Mouse (Mus musculus): ENCODE results near the gene Med28. TPM values are rescaled to one million over a fixed set of nuclear protein-coding genes. Genes with fewer than 3 reads are reported as not detected.

Gene Med28
- 220 and 221 TPM in 2 replicates for polyA plus RNA-seq (2015; fragmentation: Nextera tagmentation; extraction: Ambion mirVana)

- Histone ChIP-seq H3K27me3 (replicated peaks) (no peaks in the 10 kb centered on the region), H3K4me1 (peaks cover 18% of the 10 kb centered on the region; the same call in 1 of the 2 replicates), H3K9me3 (no peaks in the 10 kb centered on the region), H3K27ac (peak within 1 kb of the TSS; percentile 44; the same call in 1 of the 2 replicates), H3K36me3 (peaks cover 13% of the 10 kb centered on the region), H3K4me2 (peak within 1 kb of the TSS; percentile 74), H3K9ac (peak within 1 kb of the TSS; percentile 98), H3K4me3 (replicated peaks) (peak within 1 kb of the TSS; percentile 99)
- peak; percentile 96 for ATAC-seq (ENCODE audit: insufficient read depth, low FRiP score, low read depth)
- 2% methylated on average over 56 of the region's 56 CpGs for WGBS
Measured at GRCm38 (mm10) chr5:45519960-45520808, at the start of gene Med28. Gene Med28, plus strand, starts transcription at chr5:45520229.

- no peaks in the 10 kb centered on the region for H3K27me3 ChIP-seq (replicated peaks)
- H3K36me3 ChIP-seq = no peaks in the 10 kb centered on the region
- ATAC-seq (ENCODE audit: insufficient read depth, low FRiP score, low read depth) = no peak
- H3K4me2 ChIP-seq = no peak overlapping the region
- 35% methylated on average over 7 of the region's 7 CpGs for WGBS
- no peak overlapping the region for H3K27ac ChIP-seq
- no peaks in the 10 kb centered on the region for H3K9me3 ChIP-seq
- H3K4me3 ChIP-seq (replicated peaks) = no peak overlapping the region
- H3K9ac ChIP-seq = no peak overlapping the region
- H3K4me1 ChIP-seq = no peaks in the 10 kb centered on the region; the same call in 1 of the 2 replicates
Measured at GRCm38 (mm10) chr5:45472880-45473450, 47.1 kb upstream of the Med28 start.

- no peak for ATAC-seq (ENCODE audit: insufficient read depth, low FRiP score, low read depth)
- H3K4me1 ChIP-seq = no peaks in the 10 kb centered on the region; the same call in 1 of the 2 replicates
Measured at GRCm38 (mm10) chr5:45473521-45473920, 46.5 kb upstream of the Med28 start.

GRCm38 (mm10) chr5:45474215-45474614, 45.8 kb upstream of the Med28 start:
- Histone ChIP-seq H3K4me3 (replicated peaks) (no peak overlapping the region), H3K9me3 (no peaks in the 10 kb centered on the region), H3K27ac (no peak overlapping the region), H3K4me1 (no peaks in the 10 kb centered on the region; the same call in 1 of the 2 replicates), H3K4me2 (no peak overlapping the region), H3K9ac (no peak overlapping the region), H3K36me3 (no peaks in the 10 kb centered on the region), H3K27me3 (replicated peaks) (no peaks in the 10 kb centered on the region)
- no peak for ATAC-seq (ENCODE audit: insufficient read depth, low FRiP score, low read depth)
- WGBS = 27% methylated on average over 6 of the region's 6 CpGs

More at GRCm38 (mm10) chr5:45473521-45473920, 46.5 kb upstream of the Med28 start:
- no peaks in the 10 kb centered on the region for H3K27me3 ChIP-seq (replicated peaks)
- H3K9ac ChIP-seq = no peak overlapping the region
- H3K9me3 ChIP-seq = no peaks in the 10 kb centered on the region
- H3K36me3 ChIP-seq = no peaks in the 10 kb centered on the region
- 77% methylated on average over 1 of the region's 1 CpGs for WGBS
- no peak overlapping the region for H3K27ac ChIP-seq
- H3K4me2 ChIP-seq = no peak overlapping the region
- H3K4me3 ChIP-seq (replicated peaks) = no peak overlapping the region

- Histone ChIP-seq H3K36me3 (no peaks in the 10 kb centered on the region), H3K4me3 (replicated peaks) (no peak overlapping the region), H3K4me1 (no peaks in the 10 kb centered on the region; the same call in 1 of the 2 replicates), H3K4me2 (no peak overlapping the region), H3K9me3 (no peaks in the 10 kb centered on the region), H3K9ac (no peak overlapping the region), H3K27me3 (replicated peaks) (no peaks in the 10 kb centered on the region), H3K27ac (no peak overlapping the region)
- 64% methylated on average over 3 of the region's 4 CpGs for WGBS
- no peak for ATAC-seq (ENCODE audit: insufficient read depth, low FRiP score, low read depth)
Measured at GRCm38 (mm10) chr5:45474758-45475157, 45.3 kb upstream of the Med28 start.

GRCm38 (mm10) chr5:45475771-45476170, 44.3 kb upstream of the Med28 start:
- no peaks in the 10 kb centered on the region for H3K36me3 ChIP-seq
- no peaks in the 10 kb centered on the region; the same call in 1 of the 2 replicates for H3K4me1 ChIP-seq
- H3K4me2 ChIP-seq = no peak overlapping the region
- no peaks in the 10 kb centered on the region for H3K9me3 ChIP-seq
- no peak for ATAC-seq (ENCODE audit: insufficient read depth, low FRiP score, low read depth)
- H3K4me3 ChIP-seq (replicated peaks) = no peak overlapping the region
- no peaks in the 10 kb centered on the region for H3K27me3 ChIP-seq (replicated peaks)
- 82% methylated on average over 5 of the region's 5 CpGs for WGBS
- no peak overlapping the region for H3K9ac ChIP-seq
- no peak overlapping the region for H3K27ac ChIP-seq

GRCm38 (mm10) chr5:45476288-45476687, 43.7 kb upstream of the Med28 start:
- Histone ChIP-seq H3K4me3 (replicated peaks) (no peak overlapping the region), H3K27ac (no peak overlapping the region), H3K9ac (no peak overlapping the region), H3K36me3 (no peaks in the 10 kb centered on the region), H3K27me3 (replicated peaks) (no peaks in the 10 kb centered on the region), H3K9me3 (no peaks in the 10 kb centered on the region), H3K4me2 (no peak overlapping the region), H3K4me1 (no peaks in the 10 kb centered on the region; the same call in 1 of the 2 replicates)
- 40% methylated on average over 6 of the region's 6 CpGs for WGBS
- ATAC-seq (ENCODE audit: insufficient read depth, low FRiP score, low read depth) = no peak

- no peak overlapping the region for H3K4me3 ChIP-seq (replicated peaks)
- no peaks in the 10 kb centered on the region; the same call in 1 of the 2 replicates for H3K4me1 ChIP-seq
- H3K27ac ChIP-seq = no peak overlapping the region
- no peaks in the 10 kb centered on the region for H3K27me3 ChIP-seq (replicated peaks)
- no peaks in the 10 kb centered on the region for H3K36me3 ChIP-seq
- no peaks in the 10 kb centered on the region for H3K9me3 ChIP-seq
- whole genome bisulfite sequencing = 74% methylated on average over 7 of the region's 7 CpGs
- H3K9ac ChIP-seq = no peak overlapping the region
- H3K4me2 ChIP-seq = no peak overlapping the region
- ATAC-seq (ENCODE audit: insufficient read depth, low FRiP score, low read depth) = no peak
Measured at GRCm38 (mm10) chr5:45477601-45478000, 42.4 kb upstream of the Med28 start.

GRCm38 (mm10) chr5:45480066-45480465, 40.0 kb upstream of the Med28 start:
- no peak overlapping the region for H3K27ac ChIP-seq
- no peak overlapping the region for H3K4me3 ChIP-seq (replicated peaks)
- H3K9me3 ChIP-seq = no peaks in the 10 kb centered on the region
- no peaks in the 10 kb centered on the region for H3K27me3 ChIP-seq (replicated peaks)
- no peak overlapping the region for H3K4me2 ChIP-seq
- no peak for ATAC-seq (ENCODE audit: insufficient read depth, low FRiP score, low read depth)
- 85% methylated on average over 1 of the region's 1 CpGs for WGBS
- no peaks in the 10 kb centered on the region; the same call in 1 of the 2 replicates for H3K4me1 ChIP-seq
- no peaks in the 10 kb centered on the region for H3K36me3 ChIP-seq
- no peak overlapping the region for H3K9ac ChIP-seq

- Histone ChIP-seq H3K4me2 (no peak overlapping the region), H3K9me3 (no peaks in the 10 kb centered on the region), H3K27ac (no peak overlapping the region), H3K4me3 (replicated peaks) (no peak overlapping the region), H3K36me3 (no peaks in the 10 kb centered on the region), H3K27me3 (replicated peaks) (no peaks in the 10 kb centered on the region), H3K9ac (no peak overlapping the region), H3K4me1 (no peaks in the 10 kb centered on the region; the same call in 1 of the 2 replicates)
- no peak for ATAC-seq (ENCODE audit: insufficient read depth, low FRiP score, low read depth)
- 79% methylated on average over 2 of the region's 2 CpGs for WGBS
Measured at GRCm38 (mm10) chr5:45481125-45481524, 38.9 kb upstream of the Med28 start.

- no peak overlapping the region for H3K9ac ChIP-seq
- WGBS = 60% methylated on average over 3 of the region's 3 CpGs
- H3K27me3 ChIP-seq (replicated peaks) = no peaks in the 10 kb centered on the region
- no peaks in the 10 kb centered on the region for H3K9me3 ChIP-seq
- H3K4me3 ChIP-seq (replicated peaks) = no peak overlapping the region
- no peak for ATAC-seq (ENCODE audit: insufficient read depth, low FRiP score, low read depth)
- H3K36me3 ChIP-seq = no peaks in the 10 kb centered on the region
- H3K4me2 ChIP-seq = no peak overlapping the region
- no peak overlapping the region for H3K27ac ChIP-seq
- no peaks in the 10 kb centered on the region for H3K4me1 ChIP-seq
Measured at GRCm38 (mm10) chr5:45482607-45483006, 37.4 kb upstream of the Med28 start.

- H3K27ac ChIP-seq = no peak overlapping the region
- no peaks in the 10 kb centered on the region for H3K4me1 ChIP-seq
- no peak overlapping the region for H3K4me2 ChIP-seq
- H3K9me3 ChIP-seq = no peaks in the 10 kb centered on the region
- H3K27me3 ChIP-seq (replicated peaks) = no peaks in the 10 kb centered on the region
- H3K4me3 ChIP-seq (replicated peaks) = no peak overlapping the region
- H3K36me3 ChIP-seq = no peaks in the 10 kb centered on the region
- no peak for ATAC-seq (ENCODE audit: insufficient read depth, low FRiP score, low read depth)
- no peak overlapping the region for H3K9ac ChIP-seq
- 83% methylated on average over 1 of the region's 1 CpGs for WGBS
Measured at GRCm38 (mm10) chr5:45483654-45484053, 36.4 kb upstream of the Med28 start.
